Mouse (Mus musculus) forebrain, postnatal 0 days (tissue): ENCODE results near the gene Gstm7. TPM values are rescaled to one million over a fixed set of nuclear protein-coding genes. Genes with fewer than 3 reads are reported as not detected.
"Not testable (repeated sequence)": the region's sequence is repeated elsewhere in the genome, so short reads cannot be mapped to it uniquely, and the experiment has no call there.

Experiments
- ATAC-seq: fragments of 200-750 bp; cut with Nextera tagmentation; 2 replicates; pipeline ENCODE4 v1.8.0; 2017; ENCODE audit warnings: mild to moderate bottlenecking, moderate library complexity
- DNase-seq: peaks from one replicate; pipeline ENCODE4 v3.0.0-alpha.2; 2015
- H3K27ac ChIP-seq: fragments of 300-500 bp; sonication (generic); 2 replicates; pipeline ENCODE4 v1.5.1; 2014; ENCODE audit warnings: low read depth, mild to moderate bottlenecking, antibody characterized with exemption, low read length, moderate library complexity, mixed read lengths
- H3K27me3 ChIP-seq: fragments of 300-500 bp; sonication (generic); 2 replicates; pipeline ENCODE4 v1.6.1; 2014; ENCODE audit warnings: mild to moderate bottlenecking, low read length, mixed read lengths; ENCODE audit not compliant: insufficient read depth
- H3K36me3 ChIP-seq: fragments of 300-500 bp; sonication (generic); 2 replicates; pipeline ENCODE4 v1.6.1; 2014; ENCODE audit warnings: mild to moderate bottlenecking, moderate library complexity; ENCODE audit not compliant: insufficient read depth
- H3K4me1 ChIP-seq: fragments of 300-500 bp; sonication (generic); 2 replicates; pipeline ENCODE4 v1.6.1; 2014; ENCODE audit warnings: antibody characterized with exemption; ENCODE audit not compliant: insufficient read depth
- H3K4me2 ChIP-seq: fragments of 300-500 bp; sonication (generic); 2 replicates; pipeline ENCODE4 v1.6.1; 2014; ENCODE audit warnings: low read depth, mild to moderate bottlenecking, moderate library complexity
- H3K4me3 ChIP-seq: fragments of 300-500 bp; sonication (generic); 2 replicates; pipeline ENCODE4 v1.5.1; 2014; ENCODE audit warnings: low read depth, low read length, mixed read lengths
- H3K9ac ChIP-seq: fragments of 300-500 bp; sonication (generic); 2 replicates; pipeline ENCODE4 v1.6.1; 2014; ENCODE audit warnings: mild to moderate bottlenecking
- H3K9me3 ChIP-seq: fragments of 300-500 bp; sonication (generic); 2 replicates; pipeline ENCODE4 v1.6.1; 2016; ENCODE audit warnings: low read length
- CTCF ChIP-seq: sonication (generic); IDR thresholded peaks from 2 replicates; pipeline ENCODE4 v1.5.1; 2016; ENCODE audit warnings: antibody characterized with exemption, control low read depth, low read depth
- WGBS: fragments of 180-500 bp; shearing (Covaris S2); extraction: QIAGEN DNeasy Blood & Tissue Kit; methylation state at CpG from one replicate; pipeline ENCODE4 v1.1.7; 2014; 5-methylcytosine and 5-hydroxymethylcytosine counted together
- polyA plus RNA-seq: library from polyadenylated mRNA; unstranded; fragments of >200 nt; fragmentation: Nextera tagmentation; extraction: Ambion mirVana; gene quantifications from 2 replicates; pipeline ENCODE4 v1.2.1, GENCODE M21; 2015
- total RNA-seq: library from RNA; depleted of rRNA; stranded (reverse); fragments of >200 nt; gene quantifications from 2 replicates; pipeline ENCODE4 v1.2.3, GENCODE M21; 2014

The Gstm7 gene
- total and polyA plus RNA-seq, 2 experiments from 2014 or later = 32.2 to 42.4 TPM

GRCm38 (mm10) chr3:107950531-107950930 lies 18.9 kb upstream of the Gstm7 start:
- 89% methylated on average over 11 of the region's 11 CpGs for WGBS
- Histone ChIP-seq H3K4me1 (0 out of 2 replicates have a peak, but pooled peaks cover 3% of the 10 kb centered on the region), H3K27me3 (no peaks in the 10 kb centered on the region), H3K36me3 (no peaks in the 10 kb centered on the region), H3K4me3 (no peak overlapping the region), H3K9me3 (no peaks in the 10 kb centered on the region), H3K4me2 (no peak overlapping the region), H3K27ac (no peak overlapping the region), H3K9ac (no peak overlapping the region)
- DNase-seq = no peak
- no peak for TF ChIP-seq CTCF
- ATAC-seq = no peak

GRCm38 (mm10) chr3:107949461-107949860 lies 17.8 kb upstream of the Gstm7 start:
- H3K27ac ChIP-seq, H3K36me3 ChIP-seq, H3K4me2 ChIP-seq, H3K4me1 ChIP-seq, ATAC-seq, H3K4me3 ChIP-seq, H3K9ac ChIP-seq, H3K9me3 ChIP-seq, H3K27me3 ChIP-seq, DNase-seq: not testable (repeated sequence)
- WGBS = 100% methylated on average over 1 of the region's 1 CpGs

- DNase-seq (no peak), ATAC-seq (no peak)
- Histone ChIP-seq H3K36me3 (no peaks in the 10 kb centered on the region), H3K4me1 (peaks cover 6% of the 10 kb centered on the region), H3K4me3 (no peak overlapping the region), H3K27ac (no peak overlapping the region), H3K9ac (no peak overlapping the region), H3K27me3 (no peaks in the 10 kb centered on the region), H3K4me2 (no peak overlapping the region), H3K9me3 (no peaks in the 10 kb centered on the region)
- no peak for TF ChIP-seq CTCF
- WGBS = 67% methylated on average over 4 of the region's 4 CpGs
Observed at GRCm38 (mm10) chr3:107945729-107946128, 14.1 kb upstream of the Gstm7 start.

- H3K27me3 ChIP-seq = no peaks in the 10 kb centered on the region
- no peak within 1 kb of the TSS for H3K27ac ChIP-seq
- H3K9ac ChIP-seq = no peak within 1 kb of the TSS
- H3K4me1 ChIP-seq = peaks cover 22% of the 10 kb centered on the region
- ATAC-seq (peak; percentile 87), DNase-seq (peak; percentile 82)
- peak; percentile 75 for TF ChIP-seq CTCF
- peak within 1 kb of the TSS; percentile 26 for H3K4me3 ChIP-seq
- WGBS = 20% methylated on average over 20 of the region's 20 CpGs
- H3K4me2 ChIP-seq = peak within 1 kb of the TSS; percentile 46
- no peaks in the 10 kb centered on the region for H3K9me3 ChIP-seq
- H3K36me3 ChIP-seq = no peaks in the 10 kb centered on the region
Observed at GRCm38 (mm10) chr3:107943239-107943990, 11.8 kb upstream of the Gstm7 start, which contains the start of gene Gstm6. Gene Gstm6, minus strand, starts transcription at chr3:107943749.

- no peak for ATAC-seq
- Histone ChIP-seq H3K36me3 (no peaks in the 10 kb centered on the region), H3K27me3 (no peaks in the 10 kb centered on the region), H3K4me2 (no peak overlapping the region), H3K4me1 (peaks cover 22% of the 10 kb centered on the region), H3K4me3 (no peak overlapping the region), H3K9ac (no peak overlapping the region), H3K9me3 (no peaks in the 10 kb centered on the region), H3K27ac (no peak overlapping the region)
- TF ChIP-seq CTCF = no peak
- DNase-seq = no peak
- 61% methylated on average over 4 of the region's 4 CpGs for WGBS
Observed at GRCm38 (mm10) chr3:107941261-107941660, 9.6 kb upstream of the Gstm7 start.

GRCm38 (mm10) chr3:107940524-107940923 lies 8.9 kb upstream of the Gstm7 start:
- peaks cover 22% of the 10 kb centered on the region for H3K4me1 ChIP-seq
- DNase-seq (peak; percentile 38), ATAC-seq (0 out of 2 replicates have a peak, but pooled peaks have one; percentile 3)
- H3K4me2 ChIP-seq = no peak overlapping the region
- no peak for TF ChIP-seq CTCF
- no peaks in the 10 kb centered on the region for H3K27me3 ChIP-seq
- H3K4me3 ChIP-seq = no peak overlapping the region
- H3K27ac ChIP-seq = peak overlapping the region; percentile 79
- H3K9ac ChIP-seq = no peak overlapping the region
- H3K9me3 ChIP-seq = no peaks in the 10 kb centered on the region
- no peaks in the 10 kb centered on the region for H3K36me3 ChIP-seq
- WGBS = 67% methylated on average over 7 of the region's 7 CpGs

GRCm38 (mm10) chr3:107939830-107940229 lies 8.2 kb upstream of the Gstm7 start:
- 33% methylated on average over 4 of the region's 4 CpGs for WGBS
- TF ChIP-seq CTCF = no peak
- Histone ChIP-seq H3K4me2 (no peak overlapping the region), H3K4me1 (peaks cover 22% of the 10 kb centered on the region), H3K9me3 (no peaks in the 10 kb centered on the region), H3K27me3 (no peaks in the 10 kb centered on the region), H3K36me3 (no peaks in the 10 kb centered on the region), H3K27ac (peak overlapping the region; percentile 79), H3K4me3 (no peak overlapping the region), H3K9ac (no peak overlapping the region)
- ATAC-seq (peak; percentile 74), DNase-seq (peak; percentile 62)
